Mouse (Mus musculus) gastrocnemius, adult 2 months (tissue): ENCODE data around the gene Ccl7. TPM values are rescaled to one million over a fixed set of nuclear protein-coding genes. Genes with fewer than 3 reads are reported as not detected.

Experiments
- DNase-seq: peaks from one replicate; pipeline ENCODE4 v3.0.0; 2022
- H3K27ac ChIP-seq: fragments of 200-600 bp; 2 replicates; pipeline ENCODE4 v1.8.1; 2022; ENCODE audit warnings: mild to moderate bottlenecking
- H3K4me3 ChIP-seq: fragments of 200-600 bp; 2 replicates; pipeline ENCODE4 v1.8.1; 2022; ENCODE audit warnings: mild to moderate bottlenecking, moderate library complexity
- CTCF ChIP-seq: fragments of 200-600 bp; IDR thresholded peaks from 2 replicates; pipeline ENCODE4 v1.8.1; 2022; ENCODE audit warnings: antibody characterized with exemption, mild to moderate bottlenecking, moderate library complexity
- intact Hi-C: fragments of 180-260 bp; cut with DNase I; formaldehyde crosslinking; loops from one replicate; pipeline ENCODE4 v1.15.1; 2025
- total RNA-seq, 2 experiments: library from RNA; stranded (reverse); gene quantifications; 2 replicates each; pipeline ENCODE4 v1.2.3; 2021

Ccl7 gene
- total RNA-seq, 2 experiments from 2014 or later: not detected

- TF ChIP-seq CTCF: no peak
- DNase-seq: no peak
- Histone ChIP-seq H3K27ac (no peak overlapping the region), H3K4me3 (no peak overlapping the region)
- intact Hi-C loops: no loop called here
These were observed 38.8 kb downstream of the Ccl7 start for GRCm38 (mm10) chr11:82084360-82084759.

Other genes starting within 250 kb of the Ccl7 start
- under 1 TPM; 0.22 to 0.28 TPM for gene 5530401A14Rik, start 185.0 kb upstream of the Ccl7 start, total RNA-seq
- under 1 TPM in 1 of 2 experiments, not detected in 1; 0.10 TPM for gene Asic2, start 77.3 kb upstream of the Ccl7 start, total RNA-seq
- gene Ccl2, start 10.1 kb upstream of the Ccl7 start, total RNA-seq: under 1 TPM in 1 of 2 experiments, not detected in 1; 0.41 TPM
- gene Gm17268, start 7.2 kb upstream of the Ccl7 start, total RNA-seq: not detected
- gene Ccl11, start 12.1 kb downstream of the Ccl7 start, total RNA-seq: 10 to 100 TPM; 21.3 to 22.1 TPM
- not detected for gene Ccl12, start 56.1 kb downstream of the Ccl7 start, total RNA-seq
- gene Ccl8, start 69.5 kb downstream of the Ccl7 start, total RNA-seq: not detected